Mouse (Mus musculus) stomach, postnatal 0 days (tissue): ENCODE measurements at regions not wholly inside any gene's neighbourhood (a gene's known extent, or its start where the extent isn't known, plus 50 kb on each side); places are given as distances from the start of the nearest gene placed in this dataset.

Source experiments
- ATAC-seq: fragments of 200-750 bp; cut with Nextera tagmentation; 2 replicates; pipeline ENCODE4 v1.8.0; 2017; ENCODE audit not compliant: low FRiP score, low TSS enrichment
- DNase-seq: peaks from one replicate; pipeline ENCODE4 v3.0.0-alpha.2; 2016; ENCODE audit warnings: low spot score
- H3K27ac ChIP-seq: fragments of 300-500 bp; sonication (generic); replicated peaks from 2 replicates; pipeline ENCODE4 v1.5.1; 2014; ENCODE audit warnings: mild to moderate bottlenecking, control low read depth
- H3K27me3 ChIP-seq: fragments of 300-500 bp; sonication (generic); 2 replicates; pipeline ENCODE4 v1.6.1; 2014; ENCODE audit warnings: low read length; ENCODE audit not compliant: control insufficient read depth, insufficient read depth
- H3K36me3 ChIP-seq: fragments of 300-500 bp; sonication (generic); 2 replicates; pipeline ENCODE4 v1.6.1; 2014; ENCODE audit warnings: low read length, mixed read lengths; ENCODE audit not compliant: control insufficient read depth, insufficient read depth
- H3K4me1 ChIP-seq: fragments of 300-500 bp; sonication (generic); replicated peaks from 2 replicates; pipeline ENCODE4 v1.6.1; 2014; ENCODE audit warnings: antibody characterized with exemption; ENCODE audit not compliant: control insufficient read depth, insufficient read depth
- H3K4me2 ChIP-seq: fragments of 300-500 bp; sonication (generic); replicated peaks from 2 replicates; pipeline ENCODE4 v1.6.1; 2014; ENCODE audit warnings: low read depth, mild to moderate bottlenecking, control low read depth, moderate library complexity
- H3K4me3 ChIP-seq: fragments of 300-500 bp; sonication (generic); 2 replicates; pipeline ENCODE4 v1.5.1; 2014; ENCODE audit warnings: low read depth, low read length, control low read depth
- H3K9ac ChIP-seq: fragments of 300-500 bp; sonication (generic); 2 replicates; pipeline ENCODE4 v1.6.1; 2014; ENCODE audit warnings: mild to moderate bottlenecking, low read length, control low read depth, mixed read lengths
- H3K9me3 ChIP-seq: fragments of 300-500 bp; sonication (generic); 2 replicates; pipeline ENCODE4 v1.6.1; 2016; ENCODE audit warnings: low read length; ENCODE audit not compliant: control insufficient read depth
- CTCF ChIP-seq: IDR thresholded peaks from 2 replicates; pipeline ENCODE4 v1.5.1; 2016; ENCODE audit warnings: antibody characterized with exemption, low read depth, mild to moderate bottlenecking, moderate library complexity
- EP300 ChIP-seq: optimal IDR thresholded peaks from 2 replicates; pipeline ENCODE3; 2016; ENCODE audit warnings: antibody characterized with exemption
- WGBS: fragments of 180-500 bp; shearing (Covaris S2); extraction: QIAGEN DNeasy Blood & Tissue Kit; methylation state at CpG from one replicate; pipeline ENCODE4 v1.1.7; 2014; 5-methylcytosine and 5-hydroxymethylcytosine counted together

- H3K4me2 ChIP-seq: no peak overlapping the region
- H3K9ac ChIP-seq: no peak overlapping the region
- no peak overlapping the region for H3K27ac ChIP-seq
- H3K4me1 ChIP-seq: no peaks in the 10 kb centered on the region
- H3K27me3 ChIP-seq: no peaks in the 10 kb centered on the region
- TF ChIP-seq EP300: no peak
- TF ChIP-seq CTCF: no peak
- no peaks in the 10 kb centered on the region for H3K9me3 ChIP-seq
- ATAC-seq (no peak), DNase-seq (no peak)
- 77% methylated on average over 3 of the region's 3 CpGs for WGBS
- no peaks in the 10 kb centered on the region for H3K36me3 ChIP-seq
- H3K4me3 ChIP-seq: no peak overlapping the region
Measured at GRCm38 (mm10) chr4:39926021-39926591, 216.8 kb upstream of the Aco1 start.

DNA sequence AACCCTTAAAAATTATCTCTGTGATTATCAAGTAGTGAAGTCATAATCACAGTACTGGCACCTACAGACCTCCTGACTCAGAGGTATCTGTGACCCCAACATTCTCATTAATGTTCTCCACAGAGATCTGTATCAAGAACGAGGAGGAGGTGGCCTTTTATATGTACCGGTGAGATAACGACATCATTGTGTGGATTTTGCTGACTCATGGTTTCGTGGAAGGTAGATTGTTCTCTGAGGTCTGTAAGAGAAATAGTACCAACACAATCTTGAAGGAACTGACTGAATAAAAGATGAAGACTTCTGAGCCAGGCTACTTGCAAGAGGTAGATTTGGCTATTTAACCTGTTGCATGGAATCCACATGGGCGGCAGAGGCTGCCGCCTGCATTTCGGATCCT, 216.3 kb upstream of the Aco1 start:
- no peaks in the 10 kb centered on the region for H3K9me3 ChIP-seq
- no peaks in the 10 kb centered on the region for H3K4me1 ChIP-seq
- H3K36me3 ChIP-seq: no peaks in the 10 kb centered on the region
- no peak overlapping the region for H3K4me3 ChIP-seq
- 88% methylated on average over 7 of the region's 7 CpGs for WGBS
- H3K27ac ChIP-seq: no peak overlapping the region
- TF ChIP-seq EP300: no peak
- TF ChIP-seq CTCF: no peak
- H3K4me2 ChIP-seq: no peak overlapping the region
- DNase-seq (no peak), ATAC-seq (no peak)
- H3K27me3 ChIP-seq: no peaks in the 10 kb centered on the region
- no peak overlapping the region for H3K9ac ChIP-seq

DNA sequence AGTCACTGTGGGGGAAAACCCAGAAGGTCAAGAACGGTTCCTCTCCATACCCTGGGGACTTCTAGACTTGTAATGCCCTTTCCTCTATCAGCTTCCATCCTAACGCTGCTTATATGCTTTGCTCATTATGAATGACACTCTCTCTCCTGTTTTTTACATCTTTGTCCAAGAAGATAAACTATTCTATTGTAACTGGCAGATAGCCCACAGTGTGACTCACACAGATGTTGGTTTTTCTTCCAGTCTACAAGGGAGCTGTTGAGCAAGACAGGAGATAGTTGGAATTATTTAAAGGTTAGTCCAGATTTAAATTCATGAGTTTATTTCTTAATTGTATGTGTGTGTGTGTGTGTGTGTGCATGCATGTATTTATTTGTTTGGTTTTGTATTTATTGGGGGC, 214.4 kb upstream of the Aco1 start:
- WGBS: 59% methylated on average over 2 of the region's 2 CpGs
- no peaks in the 10 kb centered on the region for H3K27me3 ChIP-seq
- H3K4me3 ChIP-seq: no peak overlapping the region
- no peaks in the 10 kb centered on the region for H3K36me3 ChIP-seq
- no peak overlapping the region for H3K4me2 ChIP-seq
- H3K9ac ChIP-seq: no peak overlapping the region
- TF ChIP-seq EP300 (no peak), CTCF (no peak)
- H3K4me1 ChIP-seq: no peaks in the 10 kb centered on the region
- ATAC-seq (no peak), DNase-seq (no peak)
- H3K27ac ChIP-seq: no peak overlapping the region
- H3K9me3 ChIP-seq: no peaks in the 10 kb centered on the region

DNA sequence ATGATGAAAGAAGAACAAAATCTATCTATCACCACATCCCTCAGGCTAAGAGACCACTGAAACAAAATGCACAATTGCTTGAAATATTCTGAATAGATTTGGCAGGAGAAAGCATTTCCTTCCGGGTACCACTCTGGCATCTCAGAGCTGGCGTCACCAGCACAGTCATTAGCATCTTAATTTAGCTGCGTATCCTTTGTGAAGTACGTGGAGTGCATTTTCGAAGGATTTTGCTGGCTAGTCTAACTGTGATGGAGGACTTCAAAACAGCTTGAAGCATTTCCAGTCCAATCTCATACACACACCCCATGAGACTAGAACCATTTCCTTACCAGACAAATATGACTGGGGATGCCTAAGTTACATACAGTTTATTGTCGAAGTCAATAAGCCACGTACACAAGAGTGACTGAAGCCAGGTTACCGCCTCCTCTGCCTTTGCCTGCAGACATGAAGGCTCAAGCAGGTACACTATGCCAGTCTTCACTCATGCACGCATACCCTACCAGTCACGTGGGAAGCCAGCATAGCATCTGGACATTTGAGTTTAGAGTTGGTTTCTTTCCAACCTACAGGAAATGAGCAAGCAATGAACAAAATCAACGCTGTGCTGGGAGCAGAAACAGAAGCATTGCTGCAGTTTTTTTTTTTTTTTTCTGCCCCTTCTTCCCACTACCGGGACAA, 208.7 kb upstream of the Aco1 start:
- no peak overlapping the region for H3K9ac ChIP-seq
- WGBS: 85% methylated on average over 12 of the region's 12 CpGs
- no peaks in the 10 kb centered on the region for H3K36me3 ChIP-seq
- TF ChIP-seq EP300 (no peak), CTCF (no peak)
- H3K4me2 ChIP-seq: no peak overlapping the region
- no peaks in the 10 kb centered on the region for H3K27me3 ChIP-seq
- no peak overlapping the region for H3K4me3 ChIP-seq
- no peak for ATAC-seq
- no peaks in the 10 kb centered on the region for H3K4me1 ChIP-seq
- DNase-seq: no peak
- no peaks in the 10 kb centered on the region for H3K9me3 ChIP-seq
- no peak overlapping the region for H3K27ac ChIP-seq

- Histone ChIP-seq H3K27me3 (no peaks in the 10 kb centered on the region), H3K9ac (no peak overlapping the region), H3K36me3 (no peaks in the 10 kb centered on the region), H3K4me1 (no peaks in the 10 kb centered on the region), H3K4me3 (no peak overlapping the region), H3K27ac (no peak overlapping the region), H3K4me2 (no peak overlapping the region), H3K9me3 (no peaks in the 10 kb centered on the region)
- DNase-seq (no peak), ATAC-seq (no peak)
- 88% methylated on average over 3 of the region's 3 CpGs for WGBS
- no peak for TF ChIP-seq CTCF
- TF ChIP-seq EP300: no peak
Measured at GRCm38 (mm10) chr4:39958687-39959086, 184.2 kb upstream of the Aco1 start.

GRCm38 (mm10) chr4:39967938-39968337, 174.9 kb upstream of the Aco1 start:
- Histone ChIP-seq H3K36me3 (no peaks in the 10 kb centered on the region), H3K27me3 (no peaks in the 10 kb centered on the region), H3K4me1 (no peaks in the 10 kb centered on the region), H3K4me3 (no peak overlapping the region), H3K27ac (no peak overlapping the region), H3K4me2 (no peak overlapping the region), H3K9ac (no peak overlapping the region), H3K9me3 (no peaks in the 10 kb centered on the region)
- TF ChIP-seq EP300: no peak
- no peak for TF ChIP-seq CTCF
- 86% methylated on average over 3 of the region's 3 CpGs for WGBS
- ATAC-seq (no peak), DNase-seq (no peak)
